9 mouse cellular contexts compared by ENCODE assay signal in genomic region chr1:38334206-38334605, GRCm38 (mm10).
DNase-seq lines count a peak whose midpoint lies in the region; ATAC-seq and TF ChIP-seq lines count a peak whose summit lies in the region.
"Had no signal": no experiment of that assay in that cellular context is flagged by ENCODE, and none has a peak within 500 bp of the region (broad histone marks: within the 10 kb centered on the region; RNA-seq: fewer than 3 reads in every experiment).

No protein-coding gene starts in this region.

- H3K4me2 ChIP-seq in hindbrain, postnatal 0 days (ENCODE audit: low read depth, low read length) = no peak overlapping the region
- no peak overlapping the region for H3K4me2 ChIP-seq in hindbrain, embryonic 12.5 days (replicated peaks)

- no peak for TF ChIP-seq CTCF in hindbrain, postnatal 0 days (IDR thresholded peaks at IDR 0.05; ENCODE audit: low read depth)

- no peak overlapping the region for H3K9ac ChIP-seq in hindbrain, postnatal 0 days (replicated peaks; ENCODE audit: low read length)
- no peak overlapping the region for H3K9ac ChIP-seq in hindbrain, embryonic 12.5 days

- peak; percentile 83 for DNase-seq in hindbrain, postnatal 0 days (ENCODE audit: low spot score)
- DNase-seq in cerebellum, adult 8-10 months = peak; percentile 54
- DNase-seq in heart, postnatal 14 days = peak; percentile 11 to 43
- DNase-seq in right cerebral cortex, adult 2 months (ENCODE audit: low spot score in 2 of 2) = peak; percentile 42 to 48
- DNase-seq in yolk sac, embryonic 10.5 days (ENCODE audit: low spot score) = no peak
- no peak for DNase-seq in kidney, adult 8-10 months
- no peak for DNase-seq in thymus, postnatal 36 days

- no peaks in the 10 kb centered on the region for H3K36me3 ChIP-seq in hindbrain, postnatal 0 days (ENCODE audit: insufficient read depth, low read length)
- no peaks in the 10 kb centered on the region for H3K36me3 ChIP-seq in hindbrain, embryonic 12.5 days

- ATAC-seq in hindbrain, postnatal 0 days = peak; percentile 88
- no peak for ATAC-seq in hindbrain, embryonic 12.5 days (ENCODE audit: low FRiP score)
- ATAC-seq: Patski had no signal

- H3K27ac ChIP-seq in hindbrain, postnatal 0 days = peak overlapping the region; percentile 59
- no peak overlapping the region for H3K27ac ChIP-seq in hindbrain, embryonic 12.5 days

- intact Hi-C loops in heart, postnatal 14 days (cut with DNase I) = no loop called here

- H3K9me3 ChIP-seq in hindbrain, postnatal 0 days (ENCODE audit: low read length) = no peaks in the 10 kb centered on the region
- no peaks in the 10 kb centered on the region for H3K9me3 ChIP-seq in hindbrain, embryonic 12.5 days (replicated peaks)

- H3K4me1 ChIP-seq in hindbrain, postnatal 0 days (ENCODE audit: insufficient read depth, low read length) = peaks cover 18% of the 10 kb centered on the region
- peaks cover 10% of the 10 kb centered on the region for H3K4me1 ChIP-seq in hindbrain, embryonic 12.5 days

- no peaks in the 10 kb centered on the region for H3K27me3 ChIP-seq in hindbrain, postnatal 0 days (ENCODE audit: insufficient read depth, low read length)
- H3K27me3 ChIP-seq in hindbrain, embryonic 12.5 days = no peaks in the 10 kb centered on the region
- H3K27me3 ChIP-seq: Patski had no signal

- WGBS in hindbrain, postnatal 0 days = 38% methylated on average over 7 of the region's 7 CpGs
- 96% methylated on average over 7 of the region's 7 CpGs for WGBS in hindbrain, embryonic 12.5 days

- no peak overlapping the region for H3K4me3 ChIP-seq in hindbrain, postnatal 0 days (ENCODE audit: low read length)
- no peak overlapping the region for H3K4me3 ChIP-seq in hindbrain, embryonic 12.5 days

Comparison
In these comparisons a context has a peak if more than half of its experiments do, and no peak if none do; other contexts are left out.
1. DNase-seq: peak in hindbrain, postnatal 0 days (single experiment), cerebellum, adult 8-10 months (single experiment), heart, postnatal 14 days (2 of 2) and right cerebral cortex, adult 2 months (2 of 2); none in yolk sac, embryonic 10.5 days (single experiment), kidney, adult 8-10 months (0 of 2) and thymus, postnatal 36 days (0 of 2).